Mouse (Mus musculus) limb, embryonic 10.5 days (tissue): Measurements from ENCODE around the gene Pgp. TPM values are rescaled to one million over a fixed set of nuclear protein-coding genes. Genes with fewer than 3 reads are reported as not detected.

Experiments used
- DNase-seq: peaks from one replicate; pipeline ENCODE4 v3.0.0-alpha.2; 2017; ENCODE audit warnings: low spot score
- H3K27ac ChIP-seq: fragments of 300-500 bp; sonication (generic); 2 replicates; pipeline ENCODE4 v1.5.1; 2016; ENCODE audit warnings: mild to moderate bottlenecking
- H3K27me3 ChIP-seq: fragments of 300-500 bp; sonication (generic); 2 replicates; pipeline ENCODE4 v1.6.1; 2016; ENCODE audit warnings: low read depth, mild to moderate bottlenecking; ENCODE audit not compliant: poor library complexity, severe bottlenecking
- H3K36me3 ChIP-seq: fragments of 300-500 bp; sonication (generic); 2 replicates; pipeline ENCODE4 v1.6.1; 2016; ENCODE audit warnings: mild to moderate bottlenecking, moderate library complexity
- H3K4me1 ChIP-seq: fragments of 300-500 bp; sonication (generic); 2 replicates; pipeline ENCODE4 v1.6.1; 2016
- H3K4me3 ChIP-seq: fragments of 300-500 bp; sonication (generic); 2 replicates; pipeline ENCODE4 v1.5.1; 2016; ENCODE audit warnings: mild to moderate bottlenecking, moderate library complexity
- H3K9me3 ChIP-seq: fragments of 300-500 bp; sonication (generic); replicated peaks from 2 replicates; pipeline ENCODE4 v1.6.1; 2016; ENCODE audit warnings: mild to moderate bottlenecking
- WGBS: fragments of 180-500 bp; shearing (Covaris S2); methylation state at CpG from one replicate; pipeline ENCODE4 v1.1.7; 2016; 5-methylcytosine and 5-hydroxymethylcytosine counted together
- polyA plus RNA-seq: library from polyadenylated mRNA; unstranded; fragments of >200 nt; fragmentation: Nextera tagmentation; extraction: Ambion mirVana; gene quantifications from 2 replicates; pipeline ENCODE4 v1.2.1, GENCODE M21; 2016

Pgp gene
- polyA plus RNA-seq, 1 experiment from 2014 or later: 68.8 TPM

DNA sequence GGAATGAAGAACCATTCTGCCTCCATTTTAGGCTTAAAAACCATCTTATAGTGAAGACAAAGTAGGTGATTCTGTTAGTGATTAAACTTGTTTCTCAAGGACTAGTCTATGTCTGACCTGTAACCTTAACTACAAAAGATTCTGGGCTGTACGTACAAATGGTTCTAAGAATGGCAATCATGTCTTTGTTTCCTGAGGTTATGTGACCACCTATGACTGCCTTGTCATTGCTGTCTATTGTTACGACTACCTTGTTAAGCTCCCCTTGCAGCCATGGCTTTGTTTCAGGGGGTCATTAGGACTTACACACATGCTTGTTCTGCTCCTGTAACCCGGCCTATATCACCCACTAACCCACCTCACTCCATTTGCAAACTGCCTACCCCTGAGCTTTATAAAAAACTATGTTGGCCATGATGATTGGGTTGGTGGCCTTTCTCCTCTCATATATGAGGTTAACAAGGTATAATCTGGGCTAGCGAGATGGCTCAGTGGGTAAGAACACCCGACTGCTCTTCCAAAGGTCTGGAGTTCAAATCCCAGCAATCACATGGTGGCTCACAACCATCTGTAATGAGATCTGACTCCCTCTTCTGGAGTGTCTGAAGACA is 1.5 kb upstream of the Pgp start:
- WGBS: 90% methylated on average over 5 of the region's 5 CpGs

DNA sequence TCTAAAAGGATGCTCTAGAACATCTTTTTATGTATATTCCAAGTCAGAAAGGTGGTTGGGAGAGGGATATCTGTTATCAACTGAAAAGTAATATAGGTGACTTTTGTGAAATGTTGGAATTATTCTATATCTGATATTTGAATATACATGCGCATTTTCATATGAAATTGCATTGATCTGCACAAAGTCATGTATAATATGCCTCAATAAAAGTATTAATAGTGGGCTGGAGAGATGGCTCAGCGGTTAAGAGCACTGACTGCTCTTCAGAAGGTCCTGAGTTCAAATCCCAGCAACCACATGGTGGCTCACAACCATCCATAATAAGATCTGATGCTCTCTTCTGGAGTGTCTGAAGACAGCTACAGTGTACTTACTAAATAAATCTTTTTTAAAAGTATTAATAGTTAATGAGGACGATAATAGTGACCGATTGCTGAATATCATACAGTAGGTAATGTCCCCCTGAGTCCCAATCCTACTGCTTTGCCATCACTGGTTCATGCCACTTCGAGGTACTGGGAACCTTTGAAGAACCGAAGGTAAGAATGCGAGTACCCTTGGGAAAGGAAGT is 769 bp upstream of the Pgp start:
- Histone ChIP-seq H3K27me3 (no peaks in the 10 kb centered on the region), H3K36me3 (peaks cover 23% of the 10 kb centered on the region), H3K27ac (peak overlapping the region; percentile 94), H3K4me3 (peak overlapping the region; percentile 88), H3K4me1 (peaks cover 33% of the 10 kb centered on the region), H3K9me3 (no peaks in the 10 kb centered on the region)
- DNase-seq: no peak
- 17% methylated on average over 7 of the region's 7 CpGs for WGBS

More for the DNA sequence above, 1.5 kb upstream of the Pgp start:
- H3K36me3 ChIP-seq: peaks cover 16% of the 10 kb centered on the region
- H3K9me3 ChIP-seq: no peaks in the 10 kb centered on the region
- DNase-seq: no peak
- H3K4me1 ChIP-seq: peaks cover 33% of the 10 kb centered on the region
- no peaks in the 10 kb centered on the region for H3K27me3 ChIP-seq
- no peak overlapping the region for H3K27ac ChIP-seq
- no peak overlapping the region for H3K4me3 ChIP-seq

DNA sequence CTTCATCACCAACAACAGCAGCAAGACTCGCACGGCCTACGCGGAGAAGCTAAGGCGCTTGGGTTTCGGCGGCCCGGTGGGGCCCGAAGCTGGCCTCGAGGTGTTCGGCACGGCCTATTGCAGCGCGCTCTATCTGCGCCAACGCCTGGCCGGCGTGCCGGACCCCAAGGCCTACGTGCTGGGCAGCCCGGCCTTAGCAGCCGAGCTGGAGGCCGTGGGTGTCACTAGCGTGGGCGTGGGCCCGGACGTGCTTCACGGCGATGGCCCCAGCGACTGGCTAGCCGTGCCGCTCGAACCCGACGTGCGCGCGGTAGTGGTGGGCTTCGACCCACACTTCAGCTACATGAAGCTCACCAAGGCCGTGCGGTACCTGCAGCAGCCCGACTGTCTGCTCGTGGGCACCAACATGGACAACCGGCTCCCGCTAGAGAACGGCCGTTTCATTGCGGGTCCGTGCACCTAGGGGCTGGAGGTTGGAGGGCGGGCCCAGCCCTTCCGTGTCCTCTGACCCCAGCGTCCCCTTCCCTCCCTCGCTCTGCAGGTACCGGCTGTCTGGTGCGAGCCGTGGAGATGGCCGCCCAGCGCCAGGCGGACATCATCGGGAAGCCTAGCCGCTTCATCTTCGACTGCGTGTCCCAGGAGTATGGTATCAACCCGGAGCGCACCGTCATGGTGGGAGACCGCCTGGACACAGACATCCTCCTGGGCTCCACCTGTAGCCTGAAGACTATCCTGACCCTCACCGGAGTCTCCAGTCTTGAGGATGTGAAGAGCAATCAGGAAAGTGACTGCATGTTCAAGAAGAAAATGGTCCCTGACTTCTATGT is 722 bp downstream of the Pgp start:
- H3K9me3 ChIP-seq: no peaks in the 10 kb centered on the region
- peaks cover 38% of the 10 kb centered on the region for H3K36me3 ChIP-seq
- no peaks in the 10 kb centered on the region for H3K27me3 ChIP-seq
- H3K4me3 ChIP-seq: peak overlapping the region; percentile 88
- DNase-seq: no peak
- peaks cover 33% of the 10 kb centered on the region for H3K4me1 ChIP-seq
- WGBS: under 1% methylated on average over 68 of the region's 68 CpGs
- H3K27ac ChIP-seq: peak overlapping the region; percentile 94

DNA sequence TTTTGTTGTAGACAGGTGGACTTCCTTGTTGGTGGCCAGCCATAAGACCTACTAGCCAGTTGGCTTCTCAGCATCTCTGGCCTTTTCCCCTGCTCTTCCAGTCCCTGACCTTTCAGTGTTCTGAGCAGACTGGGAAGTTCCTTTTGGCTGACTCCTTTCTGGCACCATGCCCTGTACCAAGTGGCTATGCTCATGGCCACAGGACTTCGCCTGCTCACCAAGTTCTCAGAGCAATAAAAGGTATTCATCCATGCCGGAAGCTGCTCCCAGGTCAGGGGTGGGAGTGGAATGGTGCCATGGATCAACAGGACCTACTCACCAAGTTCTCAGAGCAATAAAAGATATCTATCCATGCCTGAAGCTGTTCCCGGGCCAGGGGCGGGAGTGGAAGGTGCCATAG is 2.3 kb downstream of the Pgp start:
- peak overlapping the region; percentile 88 for H3K4me3 ChIP-seq
- peaks cover 54% of the 10 kb centered on the region for H3K36me3 ChIP-seq
- no peaks in the 10 kb centered on the region for H3K9me3 ChIP-seq
- no peak for DNase-seq
- 90% methylated on average over 4 of the region's 4 CpGs for WGBS
- H3K4me1 ChIP-seq: peaks cover 33% of the 10 kb centered on the region
- H3K27ac ChIP-seq: no peak overlapping the region
- H3K27me3 ChIP-seq: no peaks in the 10 kb centered on the region

DNA sequence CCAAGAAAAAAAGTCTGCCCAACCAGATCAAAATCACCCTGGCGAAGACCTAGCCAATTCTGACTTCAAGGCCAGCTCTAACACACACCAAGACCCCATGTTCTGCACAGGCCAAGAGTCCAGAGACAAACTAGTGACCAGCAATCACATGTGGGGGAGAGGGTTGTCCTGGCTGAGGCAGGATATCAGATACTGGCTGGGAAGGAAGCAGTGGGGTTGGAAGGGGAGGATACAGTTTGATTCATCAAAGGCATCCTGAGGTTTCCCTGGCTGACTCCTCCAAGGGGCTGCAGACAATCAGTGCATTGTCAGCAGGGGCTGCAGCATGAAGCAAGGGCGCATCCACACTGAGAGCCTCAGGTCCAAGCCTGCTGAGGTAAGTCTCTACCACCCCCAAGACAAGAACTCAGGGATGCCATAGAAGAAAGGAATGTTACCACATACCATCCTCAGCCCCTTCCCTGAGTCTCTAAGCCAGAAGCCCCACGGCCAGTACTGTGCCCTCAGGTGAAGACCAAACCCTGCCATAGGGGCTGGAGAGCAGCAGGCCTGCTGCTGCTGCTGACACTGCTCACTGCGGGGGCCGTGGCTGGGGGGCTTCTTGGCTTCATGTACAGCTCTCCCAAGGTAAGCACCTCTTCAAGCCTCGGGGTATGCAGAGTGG is 3.6 kb downstream of the Pgp start, which contains the start of gene Bricd5:
TSS of gene Bricd5 (plus strand) at position 273 of the 664 bp plus-strand sequence.
- H3K36me3 ChIP-seq: peaks cover 57% of the 10 kb centered on the region
- H3K9me3 ChIP-seq: no peaks in the 10 kb centered on the region
- peaks cover 41% of the 10 kb centered on the region for H3K4me1 ChIP-seq
- WGBS: 83% methylated on average over 6 of the region's 6 CpGs
- no peaks in the 10 kb centered on the region for H3K27me3 ChIP-seq
- DNase-seq: no peak
- no peak within 1 kb of the TSS; the same call in 1 of the 2 replicates for H3K27ac ChIP-seq
- H3K4me3 ChIP-seq: peak within 1 kb of the TSS; percentile 88

DNA sequence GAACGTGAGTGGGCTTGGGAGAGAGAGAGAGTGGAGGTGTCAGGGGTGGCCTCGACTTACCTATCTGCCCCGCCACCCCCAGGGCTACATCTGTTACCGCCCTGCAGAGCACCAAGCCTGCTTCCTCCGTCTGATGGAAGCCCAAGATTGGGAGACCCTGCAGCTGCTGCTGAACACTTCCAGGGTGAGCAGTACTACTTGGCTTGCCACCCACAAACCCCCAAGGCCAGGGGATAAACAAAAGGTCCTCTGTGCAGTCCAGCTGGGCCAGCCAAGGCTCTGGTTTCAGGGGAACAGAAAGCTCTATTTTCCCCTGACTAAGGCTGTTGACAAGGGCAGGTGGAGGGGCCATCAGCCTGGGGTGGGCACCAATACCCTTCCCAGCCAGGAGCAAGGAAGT is 4.4 kb downstream of the Pgp start:
- peaks cover 42% of the 10 kb centered on the region for H3K4me1 ChIP-seq
- no peak for DNase-seq
- peaks cover 57% of the 10 kb centered on the region for H3K36me3 ChIP-seq
- H3K27ac ChIP-seq: no peak overlapping the region; the same call in 1 of the 2 replicates
- no peaks in the 10 kb centered on the region for H3K9me3 ChIP-seq
- WGBS: 89% methylated on average over 5 of the region's 5 CpGs
- H3K4me3 ChIP-seq: no peak overlapping the region
- H3K27me3 ChIP-seq: no peaks in the 10 kb centered on the region

DNA sequence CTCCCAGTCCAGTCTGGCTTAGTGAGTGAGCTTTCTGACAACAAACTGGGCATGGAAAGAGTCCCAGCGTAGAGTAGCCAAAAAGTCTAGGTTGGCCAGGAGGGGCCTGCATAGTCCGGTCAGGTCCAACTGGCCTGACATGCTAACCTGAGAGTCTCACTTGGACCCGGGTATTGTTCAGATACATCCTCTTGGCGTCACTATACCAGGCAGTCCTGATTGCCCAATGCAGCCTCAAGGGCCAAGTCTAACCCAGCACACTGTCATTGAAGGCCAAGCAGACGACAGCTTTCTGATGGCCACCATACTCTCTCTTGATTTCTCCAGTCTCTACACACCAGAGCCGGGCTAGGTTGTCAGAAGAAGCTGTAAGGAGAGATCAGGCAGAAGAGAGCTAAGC is 5.4 kb downstream of the Pgp start:
- WGBS: 93% methylated on average over 6 of the region's 6 CpGs
- no peak for DNase-seq
- no peak overlapping the region for H3K4me3 ChIP-seq

DNA sequence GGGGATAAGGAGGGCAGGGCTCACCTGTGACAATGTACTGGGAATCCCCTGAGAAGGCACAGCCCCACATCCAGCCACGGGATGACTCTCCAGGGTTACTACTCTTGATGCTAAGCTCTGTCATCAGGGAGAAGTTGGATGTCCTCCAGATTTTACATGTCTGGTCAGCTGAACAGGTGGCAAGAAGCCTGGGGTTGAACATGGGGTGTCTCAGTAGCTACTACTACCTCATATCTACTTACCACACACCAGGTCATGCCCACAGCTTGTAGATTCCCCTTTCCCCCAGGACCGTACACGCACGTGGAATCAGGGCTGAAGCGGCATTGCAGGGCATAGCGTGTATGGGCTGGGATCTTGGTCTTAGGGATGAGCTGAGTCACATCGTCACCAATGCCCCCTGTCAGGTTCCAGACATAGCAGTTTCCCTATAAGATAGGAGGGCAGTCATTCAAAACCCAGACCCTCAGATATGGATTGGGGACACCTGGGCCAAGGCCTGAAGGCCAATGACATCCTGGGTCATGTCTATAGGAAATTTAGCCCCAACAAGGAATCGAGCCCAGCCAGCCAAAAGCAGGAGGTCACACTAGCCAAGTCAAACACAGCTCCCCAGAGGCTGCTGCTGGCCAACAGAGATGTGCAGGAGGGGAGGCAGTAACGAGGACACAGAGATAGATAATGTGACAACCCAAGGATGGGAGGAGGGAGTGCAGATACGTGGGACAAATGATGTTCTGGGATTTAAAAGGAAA is 6.0 kb downstream of the Pgp start:
- WGBS: 94% methylated on average over 10 of the region's 10 CpGs
- no peak overlapping the region for H3K27ac ChIP-seq
- peaks cover 37% of the 10 kb centered on the region for H3K4me1 ChIP-seq
- no peak overlapping the region for H3K4me3 ChIP-seq
- no peaks in the 10 kb centered on the region for H3K9me3 ChIP-seq
- DNase-seq: no peak
- no peaks in the 10 kb centered on the region for H3K27me3 ChIP-seq
- H3K36me3 ChIP-seq: peaks cover 57% of the 10 kb centered on the region

More for the DNA sequence above, 5.4 kb downstream of the Pgp start:
- H3K9me3 ChIP-seq: no peaks in the 10 kb centered on the region
- H3K27ac ChIP-seq: no peak overlapping the region
- H3K4me1 ChIP-seq: peaks cover 43% of the 10 kb centered on the region
- peaks cover 57% of the 10 kb centered on the region for H3K36me3 ChIP-seq
- no peaks in the 10 kb centered on the region for H3K27me3 ChIP-seq

DNA sequence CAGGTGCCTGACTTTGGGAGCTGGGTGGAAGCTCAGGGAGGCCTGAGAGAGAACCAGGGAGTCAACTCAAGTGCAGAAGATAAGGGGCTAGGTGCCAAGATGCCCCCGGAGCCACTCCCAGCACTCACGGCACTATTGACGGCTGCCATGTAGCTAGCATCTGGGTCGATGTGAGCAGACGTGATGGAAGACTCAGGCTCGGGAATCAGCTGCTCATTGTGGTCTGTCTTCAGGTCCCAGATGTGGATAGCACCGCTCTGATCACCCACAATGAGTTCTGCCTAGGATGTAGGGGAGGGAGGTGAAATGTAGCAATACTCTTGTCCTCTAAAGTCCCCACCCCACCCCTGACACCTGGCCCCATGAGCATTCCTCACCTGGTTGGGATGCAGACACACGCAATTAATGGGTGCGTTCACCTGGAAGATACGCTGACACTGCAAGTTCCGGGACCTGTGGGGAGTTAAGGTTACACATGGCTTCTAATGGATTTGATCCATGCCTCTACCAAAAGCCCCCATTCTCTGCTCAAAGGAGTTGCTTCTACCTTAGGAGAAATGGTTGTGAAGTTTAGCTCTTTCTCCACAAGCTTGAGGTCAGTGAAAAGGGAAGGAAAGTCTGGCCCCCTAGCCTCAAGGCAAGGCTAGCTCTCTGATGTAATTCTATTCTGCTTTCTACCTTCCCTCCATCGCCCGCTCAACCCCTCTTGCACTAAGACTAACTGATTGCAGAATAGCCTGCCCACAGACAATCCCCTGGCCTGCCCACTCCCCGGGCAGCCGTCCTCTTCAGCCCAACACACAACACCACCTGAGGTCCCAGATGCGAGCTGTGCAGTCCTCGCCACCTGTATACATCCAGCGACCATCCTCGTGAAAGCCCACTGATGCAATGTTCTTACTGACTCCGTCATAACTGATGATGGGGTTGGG is 7.1 kb downstream of the Pgp start:
- Histone ChIP-seq H3K27ac (no peak overlapping the region), H3K27me3 (no peaks in the 10 kb centered on the region), H3K9me3 (no peaks in the 10 kb centered on the region), H3K4me3 (peak overlapping the region; percentile 79; the same call in 1 of the 2 replicates), H3K4me1 (peaks cover 26% of the 10 kb centered on the region), H3K36me3 (peaks cover 55% of the 10 kb centered on the region)
- DNase-seq: no peak
- 95% methylated on average over 20 of the region's 20 CpGs for WGBS

DNA sequence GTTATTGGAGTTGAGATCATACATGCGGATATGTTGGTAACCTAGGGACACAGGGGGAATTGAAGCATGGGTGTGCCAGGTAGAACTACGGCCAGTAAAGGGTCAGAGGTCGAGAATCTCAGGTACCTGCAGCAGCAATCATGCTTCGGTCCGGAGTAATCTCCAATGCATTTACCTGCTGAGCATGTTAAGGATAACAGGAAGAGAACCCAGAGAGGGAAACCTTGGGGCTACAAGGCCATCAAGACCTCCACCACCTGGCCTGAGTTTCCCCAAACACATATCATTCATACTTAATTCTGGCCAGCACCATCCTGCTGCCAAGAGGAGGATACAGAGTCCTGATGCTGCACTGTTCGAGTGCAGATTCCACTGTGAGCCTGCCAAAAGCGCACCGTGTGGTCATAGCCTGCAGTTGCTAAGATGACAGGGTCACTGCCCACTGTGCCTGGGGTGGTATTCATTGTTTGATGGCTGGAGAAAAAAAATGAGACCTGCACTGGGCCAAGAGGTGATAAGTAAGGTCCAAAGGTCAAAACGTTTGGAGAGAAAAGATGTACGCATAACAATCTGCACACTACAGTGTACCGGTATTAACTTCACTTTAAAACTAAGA is 7.9 kb downstream of the Pgp start:
- no peaks in the 10 kb centered on the region for H3K9me3 ChIP-seq
- 60% methylated on average over 11 of the region's 11 CpGs for WGBS
- peak overlapping the region; percentile 94 for H3K27ac ChIP-seq
- no peak for DNase-seq
- no peaks in the 10 kb centered on the region for H3K27me3 ChIP-seq
- H3K36me3 ChIP-seq: peaks cover 47% of the 10 kb centered on the region
- H3K4me3 ChIP-seq: peak overlapping the region; percentile 79
- peaks cover 18% of the 10 kb centered on the region for H3K4me1 ChIP-seq

DNA sequence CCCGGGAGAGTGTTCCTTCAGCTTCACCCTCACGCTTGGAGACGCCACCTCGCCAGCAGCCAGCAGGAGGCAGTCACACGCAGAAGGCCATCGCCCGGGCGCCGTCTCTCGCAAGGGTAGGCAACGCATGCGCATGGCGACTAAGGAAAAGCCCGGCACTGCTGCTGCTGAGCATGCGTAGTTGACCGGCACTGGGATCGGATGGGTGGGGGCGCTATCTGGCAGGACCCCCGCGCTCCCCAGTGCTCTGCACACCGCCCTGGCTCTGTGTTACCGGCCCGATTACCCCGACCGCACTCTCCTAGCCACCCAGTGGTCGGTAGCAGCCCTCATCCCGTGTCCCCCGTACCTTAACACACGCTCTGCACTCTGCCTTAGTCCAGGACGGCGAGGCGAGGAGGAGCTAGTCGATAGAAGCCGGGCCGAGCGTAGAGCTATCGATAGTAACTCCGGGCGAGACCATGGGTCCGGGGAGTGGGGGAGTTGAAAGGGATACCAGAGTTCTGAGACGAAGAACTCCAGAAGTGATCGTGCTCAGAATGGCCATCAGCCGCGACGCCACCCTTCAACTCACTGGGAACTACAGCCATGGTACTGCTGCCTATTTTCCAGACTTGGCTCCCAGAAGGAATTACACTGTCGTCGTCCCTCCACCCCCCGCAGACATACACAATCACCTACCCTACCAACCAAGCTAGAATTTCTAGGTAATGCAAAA is 8.6 kb downstream of the Pgp start, which contains the start of gene Mlst8:
TSS of gene Mlst8 (minus strand) at position 416 of the 718 bp plus-strand sequence.
- under 1% methylated on average over 48 of the region's 48 CpGs for WGBS
- Histone ChIP-seq H3K27ac (peak within 1 kb of the TSS; percentile 94), H3K27me3 (no peaks in the 10 kb centered on the region), H3K4me1 (peaks cover 18% of the 10 kb centered on the region), H3K4me3 (peak within 1 kb of the TSS; percentile 79), H3K9me3 (no peaks in the 10 kb centered on the region), H3K36me3 (peaks cover 40% of the 10 kb centered on the region)
- peak; percentile 99 for DNase-seq
